Mouse (Mus musculus) myocyte (in vitro differentiated cells): ENCODE measurements around the gene Mfge8. TPM values are rescaled to one million over a fixed set of nuclear protein-coding genes. Genes with fewer than 3 reads are reported as not detected.

Experiments used
- H3K27me3 ChIP-seq: one replicate; pipeline ENCODE4 v1.6.1; 2011; ENCODE audit not compliant: control insufficient read depth, insufficient read depth, insufficient read length
- H3K36me3 ChIP-seq: one replicate; pipeline ENCODE4 v1.6.1; 2011; ENCODE audit not compliant: control insufficient read depth, insufficient read depth
- H3K4me2 ChIP-seq: one replicate; pipeline ENCODE4 v1.6.1; 2011; ENCODE audit warnings: low read depth, control low read depth
- H3K4me3 ChIP-seq: one replicate; pipeline ENCODE4 v1.5.1; 2011; ENCODE audit warnings: mild to moderate bottlenecking, control low read depth, moderate library complexity
- H3K79me2 ChIP-seq: one replicate; pipeline ENCODE4 v1.6.1; 2011; ENCODE audit not compliant: control insufficient read depth, insufficient read depth
- H3ac ChIP-seq: one replicate; pipeline ENCODE4 v1.6.1; 2011; ENCODE audit not compliant: control insufficient read depth, insufficient read length
- CEBPB ChIP-seq: IDR thresholded peaks from 2 replicates; pipeline ENCODE4 v1.6.1; 2011; ENCODE audit warnings: mild to moderate bottlenecking, moderate library complexity; ENCODE audit not compliant: poor library complexity, insufficient read depth, severe bottlenecking
- E2F4 ChIP-seq: IDR thresholded peaks from one replicate; pipeline ENCODE4 v1.6.1; 2011; ENCODE audit warnings: mild to moderate bottlenecking, control low read depth, moderate library complexity; ENCODE audit not compliant: insufficient read depth
- MAX ChIP-seq: IDR thresholded peaks from one replicate; pipeline ENCODE4 v1.6.1; 2011; ENCODE audit warnings: low read depth, mild to moderate bottlenecking, control low read depth
- MYOD1 ChIP-seq, 3 experiments: IDR thresholded peaks; one replicate each; pipeline ENCODE4 v1.6.1; 2011; ENCODE audit warnings: control low read depth in 2 of 3, low read depth in 2 of 3, mild to moderate bottlenecking in 2 of 3, moderate library complexity in 1 of 3; ENCODE audit not compliant: insufficient read length in 2 of 3, control insufficient read depth in 1 of 3
- MYOG ChIP-seq, 3 experiments: IDR thresholded peaks; one replicate each; pipeline ENCODE4 v1.6.1; 2011; ENCODE audit warnings: control low read depth in 2 of 3, low read depth in 2 of 3, mild to moderate bottlenecking in 2 of 3; ENCODE audit not compliant: insufficient read length in 2 of 3, control insufficient read depth in 1 of 3, insufficient read depth in 1 of 3
- POLR2A ChIP-seq: IDR thresholded peaks from one replicate; pipeline ENCODE4 v1.6.1; 2011; ENCODE audit warnings: low read depth, mild to moderate bottlenecking, control low read depth, moderate library complexity; ENCODE audit not compliant: insufficient read length
- POLR2AphosphoS2 ChIP-seq: IDR thresholded peaks from one replicate; pipeline ENCODE4 v1.6.1; 2011; ENCODE audit warnings: low read depth, control low read depth; ENCODE audit not compliant: insufficient read length
- REST ChIP-seq: IDR thresholded peaks from one replicate; pipeline ENCODE4 v1.6.1; 2011; ENCODE audit warnings: mild to moderate bottlenecking, control low read depth, moderate library complexity; ENCODE audit not compliant: insufficient read depth, insufficient read length
- SRF ChIP-seq: IDR thresholded peaks from one replicate; pipeline ENCODE4 v1.6.1; 2011; ENCODE audit warnings: low read depth; ENCODE audit not compliant: control insufficient read depth, insufficient read length
- TCF12 ChIP-seq: IDR thresholded peaks from one replicate; pipeline ENCODE4 v1.6.1; 2011; ENCODE audit warnings: mild to moderate bottlenecking, control low read depth; ENCODE audit not compliant: poor library complexity, insufficient read depth, severe bottlenecking
- TCF3 ChIP-seq: IDR thresholded peaks from one replicate; pipeline ENCODE4 v1.6.1; 2011; ENCODE audit warnings: low read depth, control low read depth; ENCODE audit not compliant: insufficient read length
- USF1 ChIP-seq: IDR thresholded peaks from one replicate; pipeline ENCODE4 v1.6.1; 2011; ENCODE audit warnings: low read depth, mild to moderate bottlenecking, control low read depth, moderate library complexity
- polyA plus RNA-seq: library from polyadenylated mRNA; unstranded; fragments of >200 nt; fragmentation: generic; extraction: Trizol; gene quantifications from one replicate; pipeline ENCODE4 v1.2.1, GENCODE M21; 2012; ENCODE audit warnings: missing spikeins

The Mfge8 gene
- polyA plus RNA-seq, 1 experiment = 173 TPM

- H3K4me2 ChIP-seq = no peak overlapping the region
- no peaks in the 10 kb centered on the region for H3K36me3 ChIP-seq
- H3ac ChIP-seq = no peak overlapping the region
- TF ChIP-seq POLR2A (no peak), MYOD1 (IDR thresholded peaks at IDR 0.05; ENCODE audit: control insufficient read depth in 1 of 3, insufficient read length in 2 of 3, low read depth in 2 of 3) (no peak), REST (no peak), CEBPB (no peak), TCF12 (no peak), MAX (no peak), E2F4 (no peak), SRF (no peak), MYOG (IDR thresholded peaks at IDR 0.05; ENCODE audit: control insufficient read depth in 1 of 3, insufficient read depth in 1 of 3, insufficient read length in 2 of 3, low read depth in 2 of 3) (no peak), USF1 (no peak), POLR2AphosphoS2 (no peak)
- H3K27me3 ChIP-seq = peaks cover 4% of the 10 kb centered on the region
- H3K4me3 ChIP-seq = no peak overlapping the region
- H3K79me2 ChIP-seq = no peaks in the 10 kb centered on the region
These were observed 22.9 kb upstream of the Mfge8 start for GRCm38 (mm10) chr7:79171782-79172181.

- Histone ChIP-seq H3K36me3 (no peaks in the 10 kb centered on the region), H3K27me3 (no peaks in the 10 kb centered on the region), H3K4me2 (no peak overlapping the region), H3ac (no peak overlapping the region), H3K79me2 (no peaks in the 10 kb centered on the region), H3K4me3 (no peak overlapping the region)
- TF ChIP-seq TCF3 (no peak), MYOG (IDR thresholded peaks at IDR 0.05; ENCODE audit: control insufficient read depth in 1 of 3, insufficient read depth in 1 of 3, insufficient read length in 2 of 3, low read depth in 2 of 3) (no peak), MYOD1 (IDR thresholded peaks at IDR 0.05; ENCODE audit: control insufficient read depth in 1 of 3, insufficient read length in 2 of 3, low read depth in 2 of 3) (no peak), POLR2A (no peak), TCF12 (no peak), SRF (no peak), CEBPB (no peak)
These were observed 18.2 kb upstream of the Mfge8 start for GRCm38 (mm10) chr7:79167006-79167562.

GRCm38 (mm10) chr7:79159406-79159805 is 10.5 kb upstream of the Mfge8 start:
- Histone ChIP-seq H3K4me2 (no peak overlapping the region), H3K4me3 (no peak overlapping the region), H3K27me3 (no peaks in the 10 kb centered on the region), H3ac (no peak overlapping the region), H3K36me3 (no peaks in the 10 kb centered on the region), H3K79me2 (no peaks in the 10 kb centered on the region)
- TF ChIP-seq REST = no peak

GRCm38 (mm10) chr7:79149522-79149921 is 662 bp upstream of the Mfge8 start:
- H3K4me2 ChIP-seq = peak overlapping the region; percentile 88

GRCm38 (mm10) chr7:79147931-79148653 is 768 bp downstream of the Mfge8 start:
- peak overlapping the region; percentile 88 for H3K4me2 ChIP-seq
- no peaks in the 10 kb centered on the region for H3K27me3 ChIP-seq
- H3K79me2 ChIP-seq = no peaks in the 10 kb centered on the region
- TF ChIP-seq SRF (no peak), MYOD1 (IDR thresholded peaks at IDR 0.05; ENCODE audit: control insufficient read depth in 1 of 3, insufficient read length in 2 of 3, low read depth in 2 of 3) (peak in 1 of 3 experiments; percentile 10)
- peak overlapping the region; percentile 63 for H3K4me3 ChIP-seq
- H3K36me3 ChIP-seq = no peaks in the 10 kb centered on the region
- peak overlapping the region; percentile 26 for H3ac ChIP-seq

More at GRCm38 (mm10) chr7:79149522-79149921, 662 bp upstream of the Mfge8 start:
- no peaks in the 10 kb centered on the region for H3K36me3 ChIP-seq
- no peak for TF ChIP-seq TCF3
- no peak for TF ChIP-seq USF1
- no peak for TF ChIP-seq TCF12
- TF ChIP-seq SRF = no peak
- no peak for TF ChIP-seq MYOG (IDR thresholded peaks at IDR 0.05; ENCODE audit: control insufficient read depth in 1 of 3, insufficient read depth in 1 of 3, insufficient read length in 2 of 3, low read depth in 2 of 3)
- no peak for TF ChIP-seq MYOD1 (IDR thresholded peaks at IDR 0.05; ENCODE audit: control insufficient read depth in 1 of 3, insufficient read length in 2 of 3, low read depth in 2 of 3)
- no peaks in the 10 kb centered on the region for H3K27me3 ChIP-seq
- H3K4me3 ChIP-seq = peak overlapping the region; percentile 63
- H3K79me2 ChIP-seq = no peaks in the 10 kb centered on the region
- H3ac ChIP-seq = no peak overlapping the region
